Mouse (Mus musculus) adrenal gland, postnatal 10 days (tissue): ENCODE measurements around the gene Vmn2r89. TPM values are rescaled to one million over a fixed set of nuclear protein-coding genes. Genes with fewer than 3 reads are reported as not detected.

Experiments used
- total RNA-seq, 2 experiments: library from RNA; stranded (reverse); gene quantifications; 2 replicates each; pipeline ENCODE4 v1.2.3; 2021

The Vmn2r89 gene
- total RNA-seq, 2 experiments from 2014 or later: not detected

Other genes starting within 250 kb of the Vmn2r89 start
- not detected for gene Ear14, start 248.5 kb upstream of the Vmn2r89 start, total RNA-seq
- gene Rnase2a, start 195.7 kb upstream of the Vmn2r89 start, total RNA-seq: under 1 TPM; 0.61 to 0.96 TPM
- not detected for gene Gm7247, start 90.1 kb upstream of the Vmn2r89 start, total RNA-seq
- not detected for gene Vmn2r88, start 41.0 kb upstream of the Vmn2r89 start, total RNA-seq
- gene Gm5622, start 100.9 kb downstream of the Vmn2r89 start, total RNA-seq: not detected
- not detected for gene Gm17175, start 122.2 kb downstream of the Vmn2r89 start, total RNA-seq
- not detected for gene Gm17174, start 140.3 kb downstream of the Vmn2r89 start, total RNA-seq
- gene Gm17078, start 159.5 kb downstream of the Vmn2r89 start, total RNA-seq: not detected
- gene Gm4181, start 183.8 kb downstream of the Vmn2r89 start, total RNA-seq: not detected
- gene Gm17079, start 243.6 kb downstream of the Vmn2r89 start, total RNA-seq: not detected